Mouse (Mus musculus) heart, embryonic 14.5 days (tissue): ENCODE data around the gene Robo1. TPM values are rescaled to one million over a fixed set of nuclear protein-coding genes. Genes with fewer than 3 reads are reported as not detected.

Experiments
- ATAC-seq: fragments of 200-750 bp; cut with Nextera tagmentation; 2 replicates; pipeline ENCODE4 v1.8.0; 2017; ENCODE audit warnings: low read depth, moderate TSS enrichment; ENCODE audit not compliant: insufficient number of reproducible peaks, insufficient read depth, low FRiP score
- H3K27ac ChIP-seq, 2 experiments: fragments of 200-500 bp in 1 of 2; fragments of 300-500 bp in 1 of 2; sonication (generic) in 1 of 2; replicated peaks in 1 of 2; 2 replicates each; pipeline ENCODE4 v1.5.1; 2012 to 2014; ENCODE audit warnings: low read depth in 2 of 2, low read length in 2 of 2, control low read depth in 1 of 2, mild to moderate bottlenecking in 1 of 2, mixed read lengths in 1 of 2; ENCODE audit not compliant: control insufficient read depth in 1 of 2, insufficient read depth in 1 of 2
- H3K27me3 ChIP-seq: fragments of 300-500 bp; sonication (generic); 2 replicates; pipeline ENCODE4 v1.6.1; 2014; ENCODE audit warnings: mild to moderate bottlenecking, low read length, control low read depth; ENCODE audit not compliant: control insufficient read depth, insufficient read depth
- H3K36me3 ChIP-seq: fragments of 300-500 bp; sonication (generic); 2 replicates; pipeline ENCODE4 v1.6.1; 2014; ENCODE audit warnings: mild to moderate bottlenecking, control low read depth, low read length, mixed read lengths; ENCODE audit not compliant: control insufficient read depth, insufficient read depth
- H3K4me1 ChIP-seq, 2 experiments: fragments of 200-500 bp in 1 of 2; fragments of 300-500 bp in 1 of 2; sonication (generic) in 1 of 2; 2 replicates each; pipeline ENCODE4 v1.6.1; 2012 to 2014; ENCODE audit warnings: low read length in 2 of 2, control low read depth in 1 of 2, mixed read lengths in 1 of 2; ENCODE audit not compliant: control insufficient read depth in 2 of 2, insufficient read depth in 2 of 2
- H3K4me2 ChIP-seq: fragments of 300-500 bp; sonication (generic); 2 replicates; pipeline ENCODE4 v1.6.1; 2014; ENCODE audit warnings: mild to moderate bottlenecking, low read length
- H3K4me3 ChIP-seq, 2 experiments: fragments of 200-500 bp in 1 of 2; fragments of 300-500 bp in 1 of 2; sonication (generic) in 1 of 2; 2 replicates each; pipeline ENCODE4 v1.5.1; 2012 to 2014; ENCODE audit warnings: low read length in 2 of 2, mild to moderate bottlenecking in 2 of 2, control low read depth in 1 of 2, low read depth in 1 of 2, moderate library complexity in 1 of 2; ENCODE audit not compliant: control insufficient read depth in 1 of 2, insufficient read depth in 1 of 2
- H3K9ac ChIP-seq: fragments of 300-500 bp; sonication (generic); 2 replicates; pipeline ENCODE4 v1.6.1; 2014; ENCODE audit warnings: mild to moderate bottlenecking, low read length
- H3K9me3 ChIP-seq: fragments of 300-500 bp; sonication (generic); 2 replicates; pipeline ENCODE4 v1.6.1; 2016; ENCODE audit warnings: low read length, control low read depth; ENCODE audit not compliant: control insufficient read depth
- WGBS: fragments of 180-500 bp; shearing (Covaris S2); extraction: QIAGEN DNeasy Blood & Tissue Kit; methylation state at CpG from one replicate; pipeline ENCODE4 v1.1.7; 2014; 5-methylcytosine and 5-hydroxymethylcytosine counted together
- polyA plus RNA-seq: library from polyadenylated mRNA; unstranded; fragments of >200 nt; fragmentation: Nextera tagmentation; extraction: Ambion mirVana; gene quantifications from 2 replicates; pipeline ENCODE4 v1.2.1, GENCODE M21; 2014

Robo1 gene
- polyA plus RNA-seq, 1 experiment from 2014 or later: 14.9 TPM

- no peak overlapping the region for H3K4me3 ChIP-seq
- no peak overlapping the region for H3K27ac ChIP-seq
- H3K4me1 ChIP-seq: peaks cover 0 to 7% of the 10 kb centered on the region in 2 experiments; a peak in 1 of 4 replicates
- H3K36me3 ChIP-seq: no peaks in the 10 kb centered on the region
- no peak overlapping the region for H3K9ac ChIP-seq
- WGBS: 60% methylated on average over 11 of the region's 11 CpGs
- ATAC-seq: no peak
- no peak overlapping the region for H3K4me2 ChIP-seq
- H3K9me3 ChIP-seq: no peaks in the 10 kb centered on the region
- no peaks in the 10 kb centered on the region for H3K27me3 ChIP-seq
These were observed 378.5 kb downstream of the Robo1 start for GRCm38 (mm10) chr16:72686480-72687053.

- Histone ChIP-seq H3K9ac (no peak overlapping the region), H3K36me3 (no peaks in the 10 kb centered on the region), H3K9me3 (no peaks in the 10 kb centered on the region), H3K27me3 (no peaks in the 10 kb centered on the region), H3K4me3 (no peak overlapping the region), H3K4me1 (peaks cover 0 to 7% of the 10 kb centered on the region in 2 experiments; a peak in 1 of 4 replicates), H3K27ac (no peak overlapping the region), H3K4me2 (no peak overlapping the region)
- ATAC-seq: no peak
- WGBS: 25% methylated on average over 3 of the region's 3 CpGs
These were observed 379.5 kb downstream of the Robo1 start for GRCm38 (mm10) chr16:72687651-72688050.

GRCm38 (mm10) chr16:72688185-72688681, 380.1 kb downstream of the Robo1 start:
- peaks cover 0 to 7% of the 10 kb centered on the region in 2 experiments; a peak in 1 of 4 replicates for H3K4me1 ChIP-seq

DNA sequence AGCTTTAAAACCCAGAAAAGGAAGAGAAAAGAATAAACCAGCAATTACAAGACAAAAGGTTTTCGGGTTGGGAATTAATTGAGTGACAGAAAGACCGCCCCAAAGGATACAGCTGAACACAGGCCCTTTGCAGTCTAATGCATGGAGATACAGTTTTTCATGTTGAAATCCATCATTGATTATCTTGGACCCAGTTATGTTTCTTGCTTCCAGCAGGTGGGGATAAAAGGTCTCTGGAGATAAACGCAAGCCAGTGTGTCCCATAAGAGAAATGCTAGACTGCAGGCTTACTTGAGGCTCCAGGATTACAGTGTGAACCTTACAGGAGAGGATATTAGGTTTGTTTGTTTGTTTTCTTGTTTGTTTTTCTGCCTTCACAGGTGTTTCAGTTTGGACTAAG, 383.8 kb downstream of the Robo1 start:
- Histone ChIP-seq H3K9me3 (no peaks in the 10 kb centered on the region), H3K4me3 (no peak overlapping the region), H3K4me1 (peaks cover 0 to 6% of the 10 kb centered on the region in 2 experiments; a peak in 1 of 4 replicates), H3K27me3 (no peaks in the 10 kb centered on the region), H3K36me3 (no peaks in the 10 kb centered on the region), H3K9ac (no peak overlapping the region), H3K4me2 (no peak overlapping the region), H3K27ac (no peak overlapping the region)
- WGBS: 59% methylated on average over 3 of the region's 3 CpGs
- no peak for ATAC-seq

More at GRCm38 (mm10) chr16:72688185-72688681, 380.1 kb downstream of the Robo1 start:
- H3K27ac ChIP-seq: no peak overlapping the region
- ATAC-seq: no peak
- no peak overlapping the region for H3K9ac ChIP-seq
- H3K4me3 ChIP-seq: no peak overlapping the region
- H3K4me2 ChIP-seq: no peak overlapping the region
- H3K9me3 ChIP-seq: no peaks in the 10 kb centered on the region
- H3K36me3 ChIP-seq: no peaks in the 10 kb centered on the region
- 87% methylated on average over 6 of the region's 6 CpGs for WGBS
- no peaks in the 10 kb centered on the region for H3K27me3 ChIP-seq

DNA sequence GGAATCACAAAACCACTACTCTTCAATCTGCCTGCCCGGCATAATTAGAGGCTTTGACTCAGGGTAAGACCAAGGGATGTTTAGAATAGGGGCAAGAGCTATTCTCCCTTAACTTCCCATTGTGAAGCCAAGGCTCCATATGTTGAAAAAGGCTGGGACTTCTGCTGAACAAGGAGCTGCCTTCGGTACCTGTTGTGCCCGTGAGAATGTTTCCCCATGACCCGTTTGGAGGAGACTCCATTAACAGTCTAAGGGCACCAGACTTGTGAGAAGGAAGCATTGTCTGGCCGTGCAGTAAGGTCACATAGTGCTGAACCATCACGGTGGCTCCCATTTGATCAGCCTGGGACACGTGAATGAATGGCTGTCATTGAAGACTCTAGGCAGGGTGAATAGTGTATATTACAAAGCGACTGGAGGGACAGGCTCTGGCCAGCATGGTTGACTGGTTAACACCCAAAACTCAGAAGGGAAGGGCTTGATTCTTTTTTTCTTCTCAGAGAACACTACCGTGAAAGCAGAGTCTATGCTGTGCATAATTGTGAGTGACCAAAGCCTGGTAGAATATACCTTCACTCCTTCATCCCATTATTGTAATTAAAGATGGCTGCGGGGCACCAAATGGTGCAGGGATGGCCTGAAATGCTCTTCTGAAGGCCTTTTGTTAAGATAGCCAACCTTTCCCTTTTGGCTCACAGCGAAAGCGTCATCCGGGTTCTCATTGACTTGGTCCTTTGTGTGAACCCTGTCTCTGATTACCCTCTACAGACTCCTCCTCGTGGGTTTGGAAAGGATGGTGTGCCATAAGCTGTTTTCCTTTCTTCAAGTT, 385.6 kb downstream of the Robo1 start:
- no peaks in the 10 kb centered on the region for H3K27me3 ChIP-seq
- WGBS: 70% methylated on average over 14 of the region's 14 CpGs
- no peak overlapping the region for H3K4me3 ChIP-seq
- no peaks in the 10 kb centered on the region for H3K9me3 ChIP-seq
- H3K27ac ChIP-seq: no peak overlapping the region
- no peak overlapping the region for H3K9ac ChIP-seq
- H3K4me1 ChIP-seq: 0 out of 4 replicates have a peak, but pooled peaks cover 0 to 3% of the 10 kb centered on the region in 2 experiments
- no peak for ATAC-seq
- H3K36me3 ChIP-seq: no peaks in the 10 kb centered on the region
- no peak overlapping the region for H3K4me2 ChIP-seq

- Histone ChIP-seq H3K4me2 (no peak overlapping the region), H3K9ac (no peak overlapping the region), H3K27me3 (no peaks in the 10 kb centered on the region), H3K4me3 (no peak overlapping the region), H3K27ac (no peak overlapping the region), H3K9me3 (no peaks in the 10 kb centered on the region), H3K4me1 (0 out of 4 replicates have a peak, but pooled peaks cover 2 to 3% of the 10 kb centered on the region in 2 experiments), H3K36me3 (no peaks in the 10 kb centered on the region)
- no peak for ATAC-seq
- WGBS: 63% methylated on average over 5 of the region's 5 CpGs
These were observed 386.7 kb downstream of the Robo1 start for GRCm38 (mm10) chr16:72694787-72695186.

- WGBS: 39% methylated on average over 12 of the region's 12 CpGs
- Histone ChIP-seq H3K4me3 (no peak overlapping the region), H3K9me3 (no peaks in the 10 kb centered on the region), H3K4me2 (no peak overlapping the region), H3K4me1 (peaks cover 3 to 6% of the 10 kb centered on the region in 2 experiments; a peak in 1 of 4 replicates), H3K9ac (no peak overlapping the region), H3K27me3 (no peaks in the 10 kb centered on the region), H3K36me3 (no peaks in the 10 kb centered on the region), H3K27ac (no peak overlapping the region)
- ATAC-seq: no peak
These were observed 391.3 kb downstream of the Robo1 start for GRCm38 (mm10) chr16:72699238-72700006.
